Mouse (Mus musculus) gastrocnemius, postnatal 25 days (tissue): ENCODE results near the gene Sfxn3. TPM values are rescaled to one million over a fixed set of nuclear protein-coding genes. Genes with fewer than 3 reads are reported as not detected.
A peak's percentile ranks its signal among the peaks of the same experiment; 100 is the strongest.

Source experiments
- DNase-seq: peaks from one replicate; pipeline ENCODE4 v3.0.0; 2022
- long read RNA-seq, 2 experiments: library from polyadenylated mRNA; stranded (forward); transcript quantifications; one replicate each; pipeline ENCODE4 v2.0.0; 2021
- total RNA-seq, 2 experiments: library from RNA; stranded (reverse); gene quantifications; 1 replicate in 1 of 2; 2 replicates in 1 of 2; pipeline ENCODE4 v1.2.3; 2021

Gene Sfxn3
- 10 to 100 TPM; 20.7 to 22.5 TPM for total RNA-seq
- long read RNA-seq, experiment 1, transcript Sfxn3-201 (11 exons, 2,867 nt): major isoform, 10 of 18 reads
- long read RNA-seq, experiment 1, partial matches to known transcripts: 3 of 18 reads
- long read RNA-seq, experiment 1, other reads (novel, unspliced or antisense): 5 of 18 reads
- long read RNA-seq, experiment 2, transcript Sfxn3-201 (11 exons, 2,867 nt): major isoform, 14 of 27 reads
- long read RNA-seq, experiment 2, partial matches to known transcripts: 11 of 27 reads
- long read RNA-seq, experiment 2, other reads (novel, unspliced or antisense): 1 of 27 reads

DNA sequence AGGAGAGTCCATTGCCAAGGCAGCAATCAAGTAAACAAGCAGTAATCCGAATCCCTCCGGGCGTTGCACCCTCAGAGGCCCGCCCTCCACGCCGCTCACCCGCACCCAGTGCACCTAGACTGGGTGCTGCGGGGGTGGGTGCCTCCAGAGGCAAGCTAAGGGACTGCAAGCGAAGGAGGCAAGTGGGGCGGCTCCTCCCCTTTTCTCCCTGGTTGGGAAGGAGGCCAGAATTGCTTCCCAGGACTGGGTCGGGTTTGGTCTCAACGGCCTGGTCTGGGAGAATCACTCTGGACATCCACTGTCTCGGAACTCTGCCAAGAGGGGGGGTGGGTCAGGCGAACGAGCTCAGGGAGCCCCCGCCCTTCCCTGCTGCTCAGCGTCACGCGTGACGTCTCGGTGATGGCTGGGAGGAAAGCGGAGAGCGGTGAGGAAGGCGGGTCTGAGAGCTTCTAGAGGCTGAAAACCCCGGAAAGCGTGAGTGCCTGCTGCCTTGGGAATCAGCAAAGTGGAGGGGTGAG lies at the start of gene Sfxn3:
Sfxn3 (plus strand) TSS at position 87 of the 518 bp plus-strand sequence.
- peak; percentile 95 for DNase-seq

DNA sequence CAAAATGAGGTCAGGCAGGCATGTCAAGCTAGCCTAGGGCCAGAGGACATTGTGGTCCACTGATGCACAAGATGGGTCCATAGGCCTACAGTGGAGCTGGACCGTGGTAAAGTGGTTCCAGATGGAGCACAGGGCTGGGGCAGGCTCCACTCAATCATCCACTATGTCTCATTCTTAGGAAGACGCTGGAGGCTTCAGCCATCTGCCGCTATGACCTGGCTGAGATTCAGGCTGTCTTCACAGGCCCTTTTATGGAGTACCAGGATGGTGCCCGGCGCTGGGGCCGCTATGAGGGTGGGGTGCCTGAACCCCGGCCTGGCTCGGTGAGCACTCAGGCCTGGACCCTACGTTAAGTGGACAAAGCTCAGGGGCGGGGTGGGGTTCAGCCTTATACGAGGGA lies 49.5 kb upstream of the Sfxn3 start:
- DNase-seq: no peak

DNA sequence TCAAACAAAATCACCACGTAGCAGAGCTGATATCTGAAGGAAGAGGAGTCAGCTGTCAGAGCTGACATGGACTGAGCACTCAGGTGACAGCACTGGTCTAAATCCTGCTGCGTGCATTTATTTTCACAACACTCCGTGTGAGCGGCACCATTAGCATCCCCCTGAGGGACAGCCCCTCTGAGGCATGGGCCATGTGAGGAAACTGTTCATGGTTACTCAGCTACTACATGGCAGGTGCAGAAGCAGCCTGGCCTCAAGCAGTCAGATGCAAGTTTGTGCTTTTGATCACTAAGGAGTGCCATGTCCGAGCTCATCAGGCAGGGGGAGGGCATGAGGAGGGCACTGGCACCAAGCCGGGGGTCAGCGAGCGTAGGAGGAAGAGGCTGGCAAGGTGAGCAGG lies 47.7 kb upstream of the Sfxn3 start:
- no peak for DNase-seq

DNA sequence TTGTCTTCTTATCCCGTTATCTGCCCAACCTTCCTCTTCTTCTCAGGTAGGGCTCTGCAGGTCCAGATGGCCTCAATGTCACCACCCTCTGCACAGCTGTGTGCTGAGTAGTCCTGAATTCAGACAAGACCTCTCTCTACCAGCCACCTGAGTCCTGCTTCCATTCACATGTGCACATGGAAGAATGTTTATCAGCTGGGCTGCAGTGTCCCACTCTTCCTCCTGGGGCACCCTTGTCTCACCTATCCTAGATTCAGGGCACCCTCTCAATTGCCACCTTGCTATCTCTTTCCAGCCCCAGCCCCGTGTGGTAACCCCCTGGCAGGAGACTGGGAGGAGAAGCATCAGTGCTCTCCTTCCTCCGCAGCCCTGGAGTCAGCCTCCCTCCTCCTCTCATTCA lies 45.0 kb upstream of the Sfxn3 start:
- no peak for DNase-seq

DNA sequence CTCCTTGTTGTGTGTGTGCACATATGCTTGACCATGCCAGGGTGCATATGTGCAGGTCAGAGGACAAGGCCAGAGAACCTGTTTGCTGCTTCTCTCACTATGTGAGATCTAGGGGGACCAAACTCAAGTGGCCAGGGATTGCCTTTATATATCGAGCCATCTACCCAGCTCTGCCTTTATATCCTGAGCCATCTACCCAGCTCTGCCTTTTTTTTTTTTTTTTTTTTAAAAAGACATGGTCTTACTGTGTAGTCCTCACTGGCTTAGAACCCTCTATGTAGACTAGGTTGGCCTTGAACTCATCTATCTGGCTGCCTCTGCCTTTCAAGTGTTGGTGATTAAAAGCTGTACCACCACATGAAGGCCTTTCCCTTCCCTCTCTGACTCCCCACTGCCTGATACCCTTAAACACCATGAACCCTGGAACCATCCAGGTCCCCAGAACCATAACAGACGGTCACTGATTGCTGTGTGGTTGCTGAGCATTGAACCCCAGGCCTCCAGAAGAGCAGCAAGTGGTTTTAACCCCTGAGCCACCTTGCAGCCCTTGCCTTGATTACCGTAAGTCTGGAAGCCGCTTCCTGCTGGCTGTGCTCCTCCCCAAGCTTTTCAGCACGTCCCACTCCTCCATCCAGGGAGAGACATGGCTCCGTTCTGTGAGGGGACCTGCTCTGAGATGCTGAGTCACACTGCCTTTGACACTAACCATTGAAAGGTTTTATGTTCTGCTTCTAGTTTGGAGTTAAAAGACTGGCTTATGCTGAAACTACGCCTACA lies 43.4 kb upstream of the Sfxn3 start:
- no peak for DNase-seq

DNA sequence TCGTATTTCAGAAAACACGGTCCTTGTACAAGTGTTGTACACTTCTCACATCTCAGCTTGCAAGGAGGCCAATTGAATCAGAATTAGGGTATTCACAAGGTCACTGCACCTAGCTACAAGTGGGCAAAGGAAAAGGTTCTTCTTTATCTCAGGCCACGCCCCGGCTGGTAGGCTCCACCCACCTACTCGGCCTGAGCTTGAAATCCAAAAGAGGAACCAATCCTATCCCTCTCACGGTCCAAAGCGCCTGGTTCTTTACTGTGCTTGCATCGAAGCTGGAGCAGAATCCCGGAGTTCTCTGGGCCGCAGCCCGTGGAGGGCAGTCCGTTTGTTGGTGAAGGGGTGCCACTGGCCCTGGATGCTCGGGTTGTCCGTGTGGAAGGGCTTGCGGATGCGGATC lies 41.9 kb upstream of the Sfxn3 start, which contains the start of gene Twnk:
Twnk (plus strand) TSS at position 220 of the 400 bp plus-strand sequence.
- DNase-seq: no peak

DNA sequence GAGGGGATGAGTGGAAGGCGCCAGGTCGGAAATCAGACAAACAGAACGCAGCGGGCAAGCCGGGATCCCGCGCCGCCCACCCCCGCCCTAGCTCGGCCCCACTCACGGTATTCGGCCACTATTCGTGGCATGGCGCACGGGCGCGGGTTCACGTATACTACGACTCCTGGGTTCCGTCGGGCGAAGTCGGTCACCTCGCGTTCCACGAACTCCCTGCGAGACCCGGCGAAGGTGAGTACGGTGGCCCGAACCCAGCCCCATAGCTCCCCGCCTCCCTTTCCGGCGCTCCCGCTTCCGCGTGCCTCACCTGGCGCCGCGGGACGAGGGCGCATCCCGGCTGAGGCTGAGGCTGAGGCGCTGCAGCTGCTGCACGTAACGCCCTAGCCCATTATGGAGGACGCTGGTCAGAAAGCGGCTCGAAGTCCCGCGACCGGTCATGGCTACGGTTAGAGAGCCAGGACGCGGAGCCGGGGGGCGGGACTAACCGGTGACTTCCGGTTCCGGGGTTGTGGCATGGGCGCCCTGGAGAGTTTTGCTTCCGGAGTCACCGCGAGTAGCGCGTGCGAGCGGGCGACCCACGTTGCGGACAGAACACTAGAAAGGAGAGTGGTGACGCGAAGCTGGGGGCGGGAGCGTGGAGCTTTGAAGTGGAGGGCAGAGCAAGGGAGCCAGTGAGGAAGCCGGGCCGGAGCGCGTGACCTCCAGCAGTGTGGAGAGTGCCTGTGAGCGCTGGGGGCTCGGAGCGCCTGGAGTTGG lies 41.2 kb upstream of the Sfxn3 start, which contains the start of gene Mrpl43:
Mrpl43 (minus strand) TSS at position 486 of the 756 bp plus-strand sequence.
- peak; percentile 93 for DNase-seq

DNA sequence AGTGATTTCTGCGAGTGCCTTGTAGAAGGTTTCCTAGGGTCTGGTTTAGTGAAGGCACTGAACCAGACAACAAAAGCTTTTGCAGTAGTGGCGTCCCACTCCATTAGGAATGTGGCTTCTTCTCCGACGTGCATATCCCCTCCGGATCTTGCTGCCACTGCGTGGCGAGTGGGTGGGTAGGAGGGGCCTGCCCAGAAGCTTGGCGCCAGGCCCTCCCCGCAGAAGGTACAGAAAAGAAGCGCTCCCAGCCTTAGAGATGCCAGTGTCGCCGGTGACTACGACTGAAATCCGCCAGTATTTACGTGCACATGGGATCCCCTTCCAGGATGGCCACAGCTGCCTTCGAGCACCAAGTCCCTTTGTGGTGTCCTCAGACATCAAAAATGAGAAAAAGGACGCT lies 40.3 kb upstream of the Sfxn3 start:
- DNase-seq: no peak

DNA sequence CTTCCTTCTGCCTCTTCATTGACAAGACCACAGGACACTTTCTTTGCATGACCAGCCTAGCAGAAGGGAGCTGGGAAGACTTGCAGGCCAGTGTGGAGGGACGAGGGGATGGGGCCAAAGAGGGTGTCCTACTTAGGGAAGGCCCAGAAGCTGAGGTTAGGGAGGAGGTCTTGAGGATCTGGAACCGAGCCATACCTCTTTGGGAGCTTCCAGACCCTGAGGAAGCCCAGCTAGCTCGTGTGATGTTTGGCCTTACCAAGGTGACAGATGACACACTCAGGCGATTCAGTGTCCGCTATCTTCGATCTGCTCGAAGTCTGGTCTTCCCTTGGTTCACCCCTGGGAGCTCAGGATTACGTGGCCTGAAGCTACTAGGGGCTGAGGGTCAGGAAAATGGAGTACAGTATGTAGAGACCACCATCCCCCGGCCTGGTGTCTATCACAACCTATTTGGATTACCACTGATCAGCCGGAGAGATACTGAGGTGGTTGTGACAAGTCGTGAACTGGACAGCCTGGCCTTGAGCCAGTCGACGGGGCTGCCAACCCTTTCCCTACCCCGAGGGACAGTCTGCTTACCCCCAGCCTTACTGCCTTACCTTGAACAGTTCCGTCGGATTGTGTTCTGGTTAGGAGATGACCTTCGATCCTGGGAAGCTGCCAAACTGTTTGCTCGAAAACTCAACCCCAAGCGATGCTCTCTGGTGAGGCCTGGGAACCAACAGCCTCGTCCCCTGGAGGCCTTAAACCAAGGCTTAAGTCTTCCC lies 39.7 kb upstream of the Sfxn3 start:
- no peak for DNase-seq

DNA sequence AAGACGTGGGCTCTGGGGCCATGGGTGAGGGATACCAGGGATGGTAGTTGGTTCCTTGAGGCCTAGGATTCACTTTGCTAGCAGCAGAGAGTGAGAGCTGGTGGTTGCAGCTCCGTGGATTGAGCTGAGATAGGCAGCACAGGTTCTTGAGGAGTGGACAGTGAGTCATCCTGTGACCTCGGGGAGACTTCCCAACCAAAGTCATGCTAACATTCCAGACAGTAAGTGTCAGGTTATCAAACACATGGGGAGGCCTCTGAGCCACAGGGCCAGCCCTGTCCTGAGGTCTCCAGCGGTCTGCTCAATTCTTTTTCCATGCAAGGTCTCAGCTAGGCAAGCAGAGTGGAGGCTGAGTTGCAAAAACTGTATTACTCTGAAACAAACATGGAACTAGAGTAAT lies 36.7 kb upstream of the Sfxn3 start:
- DNase-seq: no peak

DNA sequence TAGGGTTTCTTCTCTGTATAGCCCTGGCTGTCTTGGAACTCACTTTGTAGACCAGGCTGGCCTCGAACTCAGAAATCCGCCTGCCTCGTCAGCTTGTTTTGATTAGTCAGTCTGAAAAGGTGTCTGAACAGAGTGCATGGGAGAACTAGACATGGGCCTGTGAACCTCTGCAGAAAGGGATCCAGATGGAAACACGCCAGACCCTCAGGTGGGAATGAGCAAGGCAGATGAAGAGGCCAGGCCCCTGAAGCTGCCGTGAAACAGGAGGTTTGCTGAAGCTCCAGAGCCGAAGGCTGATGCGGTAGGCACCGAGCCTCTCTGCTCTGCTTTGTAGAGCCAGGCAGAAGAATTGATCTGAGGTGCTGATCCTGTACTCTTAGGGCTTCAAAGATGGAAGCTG lies 35.1 kb upstream of the Sfxn3 start:
- DNase-seq: no peak

DNA sequence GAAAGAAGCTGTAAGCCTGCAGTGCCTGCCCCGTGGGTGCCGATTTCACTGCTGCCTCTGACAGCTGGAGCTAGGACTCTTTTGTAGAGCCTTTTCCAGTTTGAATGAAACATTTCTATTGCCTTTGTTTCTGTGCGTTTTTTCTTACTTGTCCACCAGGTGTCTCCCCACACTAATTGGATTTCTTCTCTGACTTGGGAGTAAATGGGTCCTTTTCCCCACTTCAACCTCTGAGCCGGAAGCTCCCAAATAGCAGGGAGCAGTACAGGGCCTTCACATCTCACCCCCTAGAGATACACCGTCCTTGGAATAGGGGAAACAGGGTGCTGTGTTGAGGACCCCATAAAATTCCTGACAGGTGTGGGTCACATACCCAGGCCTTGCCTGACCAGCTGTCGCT lies 34.7 kb upstream of the Sfxn3 start:
- DNase-seq: no peak

DNA sequence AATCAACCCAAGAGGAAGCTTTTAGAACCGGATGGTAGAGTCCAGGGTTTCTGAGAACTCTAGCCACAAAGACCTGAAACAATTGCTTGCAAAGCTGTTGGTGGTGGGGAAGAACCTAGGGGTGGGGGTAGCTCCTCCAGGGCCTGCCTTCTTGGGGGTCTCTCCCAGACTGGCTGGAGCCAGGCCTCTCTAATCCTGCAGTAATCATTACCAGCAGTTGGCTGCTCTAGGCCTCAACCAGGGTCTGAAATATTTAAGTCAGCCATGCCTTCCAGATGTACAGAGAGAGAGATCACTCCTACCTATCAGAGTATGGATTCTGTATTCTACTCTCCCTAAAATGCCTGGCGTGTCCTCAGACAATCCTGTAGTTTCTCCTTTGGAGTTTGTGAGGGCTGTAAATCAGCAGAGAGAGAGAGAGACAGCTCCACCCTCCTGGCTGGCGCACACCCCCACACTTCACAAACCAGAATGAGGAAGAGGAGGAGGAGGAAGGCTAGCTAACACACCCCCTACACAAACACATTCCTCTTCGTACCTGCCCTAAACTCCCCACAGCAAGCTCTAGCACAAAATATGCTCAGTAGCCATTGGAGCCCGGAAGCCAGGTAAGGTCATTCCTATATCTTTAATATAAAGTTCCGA lies 33.6 kb upstream of the Sfxn3 start:
- no peak for DNase-seq

DNA sequence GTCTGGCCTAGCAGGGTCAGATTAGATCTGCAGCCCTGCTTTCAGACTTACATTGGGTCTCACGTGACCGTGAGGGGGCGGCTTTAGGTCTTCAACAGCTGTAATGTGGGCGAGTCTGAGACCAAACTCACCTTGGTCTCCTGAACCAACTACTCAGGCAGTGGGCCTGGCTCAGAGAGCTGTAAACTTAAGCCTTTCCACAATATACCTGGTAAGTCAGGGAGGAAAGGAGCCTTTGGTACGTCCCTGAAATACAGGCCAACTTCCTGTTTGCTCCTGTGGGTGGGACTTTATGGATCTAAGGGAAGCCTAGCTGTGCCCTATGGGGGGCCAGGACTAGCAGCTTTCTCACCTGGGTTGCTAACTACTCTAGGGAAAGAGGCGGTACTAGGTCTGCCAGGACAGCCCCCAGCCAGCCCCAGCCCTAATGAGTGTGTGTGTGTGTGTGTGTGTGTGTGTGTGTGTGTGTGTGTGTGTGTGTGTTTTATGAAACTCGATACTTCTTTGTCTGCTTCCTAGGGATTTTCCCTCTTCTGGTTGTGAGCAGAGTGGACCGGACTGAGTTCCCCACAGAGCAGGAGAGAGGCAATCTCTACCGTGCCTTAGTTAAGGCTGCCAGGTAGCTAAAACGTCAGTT lies 32.9 kb upstream of the Sfxn3 start, which contains the start of gene Lzts2:
Lzts2 (plus strand) TSS at position 80 of the 637 bp plus-strand sequence.
- no peak for DNase-seq

DNA sequence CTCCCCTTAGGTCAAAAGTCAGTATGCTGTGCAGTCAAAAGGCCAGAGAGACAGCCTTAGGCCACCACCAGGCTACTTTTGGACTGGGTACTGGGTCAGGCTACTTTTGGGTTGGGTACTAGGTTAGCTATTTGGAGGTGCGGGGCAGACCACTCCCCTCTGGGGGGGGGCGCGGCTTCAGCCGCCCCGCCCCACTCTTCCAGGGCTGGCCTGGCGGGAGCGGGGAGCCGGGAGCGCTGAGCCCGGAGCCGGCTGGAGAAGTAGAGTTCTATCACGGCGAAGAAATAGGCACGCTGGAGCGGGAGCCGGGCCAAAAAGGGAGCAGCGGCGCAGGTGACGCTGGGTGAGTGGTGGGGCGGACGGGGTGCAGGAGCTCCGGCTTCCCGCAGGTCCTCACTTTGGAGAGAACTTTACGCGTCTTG lies 32.3 kb upstream of the Sfxn3 start:
- peak; percentile 76 for DNase-seq

DNA sequence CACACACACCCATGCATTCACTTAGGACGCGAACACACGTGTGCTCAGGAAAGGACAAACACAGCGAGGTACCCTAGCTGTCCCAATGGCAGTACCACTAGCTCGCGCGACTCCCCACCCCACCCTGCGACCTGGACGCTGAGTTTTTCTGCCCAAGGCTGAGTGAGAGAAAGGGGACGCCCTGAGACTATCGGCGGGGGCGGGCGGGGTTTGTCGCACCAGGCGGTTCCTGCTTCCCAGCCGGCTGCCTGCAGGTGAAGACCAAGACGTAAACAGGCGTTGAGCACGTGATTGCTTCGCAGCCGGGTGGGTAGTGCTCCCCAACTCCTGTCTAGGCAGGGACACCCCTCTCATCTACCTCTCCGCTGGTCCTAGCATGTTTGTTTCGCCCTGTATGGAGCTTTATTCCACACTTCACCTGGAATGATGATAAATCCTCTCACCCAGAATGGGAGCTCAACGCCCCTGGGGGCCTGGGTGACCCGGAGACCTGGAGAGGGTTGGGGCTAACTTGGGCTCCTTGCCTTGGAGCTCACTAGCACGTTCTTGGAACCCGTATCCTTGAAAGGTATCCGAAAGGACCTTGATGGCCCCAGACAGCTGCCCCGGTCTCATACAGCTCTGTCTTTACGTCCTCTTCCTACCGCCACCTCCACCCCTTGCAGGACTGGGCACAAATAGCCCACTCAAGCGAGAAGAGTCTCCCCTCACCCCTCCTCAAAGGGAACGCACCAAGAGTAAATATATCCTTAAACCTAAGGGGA lies 31.6 kb upstream of the Sfxn3 start:
- peak; percentile 70 for DNase-seq

DNA sequence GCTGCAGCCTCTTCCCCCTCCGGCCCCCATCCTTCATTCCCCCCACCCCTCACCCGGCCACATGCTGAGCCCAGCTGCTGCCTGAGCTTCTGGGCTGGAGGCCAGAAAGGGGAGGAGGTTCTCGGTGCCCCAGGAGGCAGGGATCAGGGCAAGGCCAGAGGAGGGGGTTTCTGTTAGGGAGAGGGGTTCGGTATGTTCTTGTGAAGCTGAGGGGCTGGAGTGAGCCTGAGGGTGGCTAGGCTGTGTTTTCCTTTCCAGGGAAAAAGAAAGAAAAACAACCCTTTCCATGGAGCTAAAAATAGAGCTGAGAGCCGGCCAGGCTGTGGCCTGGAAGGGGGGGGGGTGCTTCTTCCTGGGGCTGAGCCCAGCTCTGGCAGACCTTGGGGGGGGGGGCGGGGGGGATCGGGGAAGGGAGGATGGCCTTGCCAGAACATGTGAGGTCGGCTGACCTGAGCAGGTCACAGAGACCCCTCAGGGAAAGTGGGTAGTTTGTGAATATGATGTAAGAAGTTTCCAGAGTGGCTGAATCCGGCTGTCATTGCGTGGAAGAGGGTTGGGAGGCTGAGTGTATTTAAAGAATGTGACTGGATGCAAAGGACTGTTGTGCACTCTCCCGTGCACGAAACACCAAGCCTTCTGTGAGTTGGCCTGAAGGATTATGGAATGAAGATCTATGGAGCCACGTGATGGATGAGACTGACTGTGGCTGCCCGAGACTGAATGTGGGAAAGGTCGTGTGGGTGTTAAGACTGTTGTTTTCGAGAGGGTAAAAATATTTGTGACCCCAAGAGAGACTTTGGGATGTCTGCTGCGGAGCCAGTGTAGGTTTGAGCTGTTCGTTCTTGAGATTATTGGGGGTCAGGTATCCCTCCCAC lies 30.7 kb upstream of the Sfxn3 start:
- peak; percentile 84 for DNase-seq

DNA sequence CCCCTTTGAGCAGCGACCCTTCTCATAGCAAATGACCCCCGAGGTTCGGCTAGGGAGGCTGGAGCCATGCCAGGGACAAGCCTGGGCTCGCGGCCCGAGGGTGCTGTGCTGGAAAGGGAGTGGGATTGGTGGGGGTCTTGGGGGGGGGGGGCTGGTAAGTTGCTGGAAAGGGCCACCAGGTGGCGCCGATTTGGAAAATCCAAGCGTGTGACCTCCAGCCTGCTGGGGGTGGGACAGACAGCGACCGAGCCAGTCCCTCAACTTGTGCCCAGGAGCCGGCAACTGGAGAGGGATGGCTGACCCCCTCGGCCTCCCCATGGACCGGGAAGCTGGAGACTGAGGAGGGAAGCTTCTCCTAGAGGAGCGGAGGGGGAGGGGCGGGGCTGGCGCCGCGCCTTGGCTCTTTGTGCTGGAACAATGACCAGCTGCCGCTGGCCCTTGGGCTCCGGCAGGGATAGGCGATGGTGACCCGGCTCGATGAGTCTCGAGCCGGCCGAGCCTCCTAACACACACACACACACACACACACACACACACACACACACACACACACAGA lies 30.0 kb upstream of the Sfxn3 start:
- peak; percentile 92 for DNase-seq
